Comparison of ENCODE assay signal across 9 mouse cellular contexts in genomic region chr6:138143450-138143849, GRCm38 (mm10). TPM values are rescaled to one million over a fixed set of nuclear protein-coding genes. Genes with fewer than 3 reads are reported as not detected.
DNase-seq lines count a peak whose midpoint lies in the region; ATAC-seq and TF ChIP-seq lines count a peak whose summit lies in the region.
"Had no signal": no experiment of that assay in that cellular context is flagged by ENCODE, and none has a peak within 500 bp of the region (broad histone marks: within the 10 kb centered on the region; RNA-seq: fewer than 3 reads in every experiment).

No protein-coding gene starts in this region.

- peak; percentile 95 for DNase-seq in liver, adult 2 months (ENCODE audit: extremely low read depth, low read depth, low spot score)
- DNase-seq in liver, embryonic 11.5 days (ENCODE audit: low spot score) = no peak
- DNase-seq in lung, postnatal 4 days = peak; percentile 43 to 49
- DNase-seq in T-cell, adult 2 months (ENCODE audit: low spot score) = no peak
- no peak for DNase-seq in left cerebral cortex, adult 9 months (ENCODE audit: low spot score in 2 of 2)
- DNase-seq in embryo, embryonic 10 days (ENCODE audit: low spot score) = no peak
- DNase-seq: midbrain, embryonic 14.5 days had no signal

- no peaks in the 10 kb centered on the region for H3K9me3 ChIP-seq in liver, embryonic 11.5 days (ENCODE audit: control insufficient read depth, low read length)
- no peaks in the 10 kb centered on the region for H3K9me3 ChIP-seq in intestine, embryonic 16.5 days (ENCODE audit: control insufficient read depth, low read length)
- no peaks in the 10 kb centered on the region for H3K9me3 ChIP-seq in limb, embryonic 12.5 days

- H3K4me3 ChIP-seq in liver, adult 2 months (ENCODE audit: insufficient read depth, low read depth, low read length) = peak overlapping the region; percentile 81
- no peak overlapping the region for H3K4me3 ChIP-seq in liver, embryonic 11.5 days (ENCODE audit: low read depth, low read length)
- peak overlapping the region; percentile 8 for H3K4me3 ChIP-seq in intestine, embryonic 16.5 days (ENCODE audit: low read length)
- H3K4me3 ChIP-seq in limb, embryonic 12.5 days (replicated peaks) = peak overlapping the region; percentile 9; the same call in 1 of the 2 replicates

- no peak for TF ChIP-seq CTCF in liver, adult 2 months (IDR thresholded peaks at IDR 0.05; ENCODE audit: low read depth, low read length)

- TF ChIP-seq POLR2A in liver, adult 2 months (IDR thresholded peaks at IDR 0.05; ENCODE audit: extremely low read depth, insufficient read depth, low read length) = no peak

- peak overlapping the region; percentile 92 for H3K27ac ChIP-seq in liver, adult 2 months (replicated peaks; ENCODE audit: insufficient read depth, low read depth, low read length)
- H3K27ac ChIP-seq in liver, embryonic 11.5 days (ENCODE audit: low read depth, low read length) = no peak overlapping the region
- H3K27ac ChIP-seq in intestine, embryonic 16.5 days (ENCODE audit: low read length) = peak overlapping the region; percentile 65; the same call in 1 of the 2 replicates
- H3K27ac ChIP-seq in limb, embryonic 12.5 days = peak overlapping the region; percentile 69

- peaks cover 40% of the 10 kb centered on the region for H3K36me3 ChIP-seq in liver, adult 2 months (ENCODE audit: control insufficient read depth, insufficient read depth, low read length)
- no peaks in the 10 kb centered on the region for H3K36me3 ChIP-seq in liver, embryonic 11.5 days (ENCODE audit: control insufficient read depth, insufficient read depth, low read length)
- H3K36me3 ChIP-seq in intestine, embryonic 16.5 days (ENCODE audit: control insufficient read depth, insufficient read depth, low read length) = no peaks in the 10 kb centered on the region
- H3K36me3 ChIP-seq in limb, embryonic 12.5 days = peaks cover 3% of the 10 kb centered on the region

- H3K9ac ChIP-seq in liver, adult 2 months (ENCODE audit: low read depth, low read length) = peak overlapping the region; percentile 85
- no peak overlapping the region for H3K9ac ChIP-seq in liver, embryonic 11.5 days (ENCODE audit: low read depth, low read length)
- H3K9ac ChIP-seq in intestine, embryonic 16.5 days (ENCODE audit: low read depth, low read length) = no peak overlapping the region
- no peak overlapping the region for H3K9ac ChIP-seq in limb, embryonic 12.5 days (replicated peaks)

- WGBS in liver, adult 2 months = 23% methylated on average over 3 of the region's 3 CpGs
- 61% methylated on average over 3 of the region's 3 CpGs for WGBS in liver, embryonic 11.5 days
- WGBS in intestine, embryonic 16.5 days = 47% methylated on average over 3 of the region's 3 CpGs
- WGBS in limb, embryonic 12.5 days = 62% methylated on average over 3 of the region's 3 CpGs

- no peaks in the 10 kb centered on the region for H3K27me3 ChIP-seq in liver, adult 2 months (ENCODE audit: control insufficient read depth, insufficient read depth, low read length)
- no peaks in the 10 kb centered on the region for H3K27me3 ChIP-seq in liver, embryonic 11.5 days (replicated peaks; ENCODE audit: control insufficient read depth, insufficient read depth, low read length)
- no peaks in the 10 kb centered on the region for H3K27me3 ChIP-seq in intestine, embryonic 16.5 days (replicated peaks; ENCODE audit: control insufficient read depth, insufficient read depth, low read length)
- no peaks in the 10 kb centered on the region for H3K27me3 ChIP-seq in limb, embryonic 12.5 days

- no peak overlapping the region for H3K4me2 ChIP-seq in liver, embryonic 11.5 days
- H3K4me2 ChIP-seq in intestine, embryonic 16.5 days (ENCODE audit: low read depth, low read length) = peak overlapping the region; percentile 77
- H3K4me2 ChIP-seq in limb, embryonic 12.5 days = peak overlapping the region; percentile 45

- no peak for ATAC-seq in liver, embryonic 11.5 days (replicated peaks; ENCODE audit: low FRiP score)
- ATAC-seq in intestine, embryonic 16.5 days = peak; percentile 86
- ATAC-seq in limb, embryonic 12.5 days (ENCODE audit: insufficient number of reproducible peaks, insufficient read depth, low FRiP score, low TSS enrichment, low read depth) = no peak

- peaks cover 13% of the 10 kb centered on the region for H3K4me1 ChIP-seq in liver, adult 2 months (ENCODE audit: control insufficient read depth, insufficient read depth, low read length)
- no peaks in the 10 kb centered on the region; the same call in 1 of the 2 replicates for H3K4me1 ChIP-seq in liver, embryonic 11.5 days (replicated peaks; ENCODE audit: control insufficient read depth, insufficient read depth, low read length)
- peaks cover 17% of the 10 kb centered on the region for H3K4me1 ChIP-seq in intestine, embryonic 16.5 days (ENCODE audit: control insufficient read depth, insufficient read depth, low read length)
- peaks cover 36% of the 10 kb centered on the region for H3K4me1 ChIP-seq in limb, embryonic 12.5 days (replicated peaks)

- H3K79me2 ChIP-seq in liver, adult 2 months (ENCODE audit: control insufficient read depth, insufficient read depth, low read length) = peaks cover 24% of the 10 kb centered on the region; the same call in 1 of the 2 replicates

RNA-seq across cellular contexts. Expression of gene Mgst1, which starts 3.3 kb away (rescaled TPM):
- 7,708 and 11,486 TPM in 2 replicates for total RNA-seq in liver, adult 2 months (2014; rRNA removed)
- polyA plus RNA-seq in liver, adult 2 months (2012; rRNA removed) = 7,278 and 7,946 TPM in 2 replicates
- 32.3 and 35.7 TPM in 2 replicates for polyA plus RNA-seq in liver, embryonic 11.5 days (2014; fragmentation: Nextera tagmentation; extraction: Ambion mirVana)
- 595 and 631 TPM in 2 replicates for polyA plus RNA-seq in intestine, embryonic 16.5 days (2015; fragmentation: Nextera tagmentation; extraction: Ambion mirVana)
- 128 and 129 TPM in 2 replicates for polyA plus RNA-seq in limb, embryonic 12.5 days (2016; fragmentation: Nextera tagmentation; extraction: Ambion mirVana)

Comparison
In these comparisons a context has a peak if more than half of its experiments do, and no peak if none do; other contexts are left out.
1. DNase-seq: peak in liver, adult 2 months (single experiment) and lung, postnatal 4 days (2 of 2); none in liver, embryonic 11.5 days (single experiment), T-cell, adult 2 months (single experiment), left cerebral cortex, adult 9 months (0 of 2) and embryo, embryonic 10 days (single experiment).
2. RNA of gene Mgst1, which starts 3.3 kb away (polyA plus RNA-seq): 7,278 to 7,946 TPM in liver, adult 2 months; 595 to 631 TPM in intestine, embryonic 16.5 days, 128 to 129 TPM in limb, embryonic 12.5 days and 32.3 to 35.7 TPM in liver, embryonic 11.5 days; every median in the first group is over 10 times any median in the second.